ENCODE assay signal across 8 mouse cellular contexts in genomic region chr6:24530166-24530565, GRCm38 (mm10). TPM values are rescaled to one million over a fixed set of nuclear protein-coding genes. Genes with fewer than 3 reads are reported as not detected.
DNase-seq lines count a peak whose midpoint lies in the region; ATAC-seq lines count a peak whose summit lies in the region.

No protein-coding gene starts in this region.

- no peak overlapping the region for H3K9ac ChIP-seq in forebrain, embryonic 11.5 days (ENCODE audit: low read length)
- H3K9ac ChIP-seq in hindbrain, embryonic 16.5 days (ENCODE audit: low read depth, low read length), result no peak overlapping the region

- H3K36me3 ChIP-seq in forebrain, embryonic 11.5 days (ENCODE audit: control insufficient read depth, insufficient read depth, low read length), result no peaks in the 10 kb centered on the region
- H3K36me3 ChIP-seq in hindbrain, embryonic 16.5 days (ENCODE audit: control insufficient read depth, insufficient read depth, low read length), result no peaks in the 10 kb centered on the region
- no peaks in the 10 kb centered on the region for H3K36me3 ChIP-seq in midbrain, embryonic 10.5 days

- no peak overlapping the region for H3K27ac ChIP-seq in brown adipose tissue, adult 24 weeks (replicated peaks; ENCODE audit: low read depth, low read length)
- H3K27ac ChIP-seq in forebrain, embryonic 11.5 days (ENCODE audit: low read depth, low read length), result no peak overlapping the region
- no peak overlapping the region for H3K27ac ChIP-seq in hindbrain, embryonic 16.5 days (ENCODE audit: low read depth, low read length)
- 0 out of 2 replicates have a peak overlapping the region, but pooled peaks have one; percentile 9 for H3K27ac ChIP-seq in midbrain, embryonic 10.5 days (replicated peaks)

- ATAC-seq in forebrain, embryonic 11.5 days (replicated peaks; ENCODE audit: low FRiP score), result no peak
- ATAC-seq in hindbrain, embryonic 16.5 days, result no peak

- intact Hi-C loops in left cerebral cortex, postnatal 10 days (cut with DNase I), result loop anchor here (2.0 kb wide), 1 partner anchor 99 kb away; no protein-coding TSS in a partner anchor
- intact Hi-C loops in left cerebral cortex, postnatal 36 days (cut with DNase I), result loop anchor here (1.0 kb wide), 1 partner anchor 97 kb away; no protein-coding TSS in a partner anchor
- intact Hi-C loops in left cerebral cortex, postnatal 4 days (cut with DNase I), result loop anchor here (5.0 kb wide), 1 partner anchor 87 kb away; no protein-coding TSS in a partner anchor

- 0 out of 2 replicates have a peak overlapping the region, but pooled peaks have one; percentile 40 for H3K4me3 ChIP-seq in brown adipose tissue, adult 24 weeks (ENCODE audit: insufficient read depth, low read depth, low read length)
- H3K4me3 ChIP-seq in forebrain, embryonic 11.5 days (ENCODE audit: low read depth, low read length), result no peak overlapping the region
- no peak overlapping the region for H3K4me3 ChIP-seq in hindbrain, embryonic 16.5 days (ENCODE audit: low read length)
- H3K4me3 ChIP-seq in midbrain, embryonic 10.5 days, result 0 out of 2 replicates have a peak overlapping the region, but pooled peaks have one; percentile 1

- WGBS in forebrain, embryonic 11.5 days, result 20% methylated on average over 4 of the region's 4 CpGs
- WGBS in hindbrain, embryonic 16.5 days, result 22% methylated on average over 4 of the region's 4 CpGs
- 32% methylated on average over 4 of the region's 4 CpGs for WGBS in midbrain, embryonic 10.5 days

- H3K9me3 ChIP-seq in forebrain, embryonic 11.5 days (ENCODE audit: control insufficient read depth, low read length), result no peaks in the 10 kb centered on the region
- H3K9me3 ChIP-seq in hindbrain, embryonic 16.5 days (ENCODE audit: control insufficient read depth, low read length), result no peaks in the 10 kb centered on the region
- no peaks in the 10 kb centered on the region for H3K9me3 ChIP-seq in midbrain, embryonic 10.5 days (replicated peaks)

- H3K27me3 ChIP-seq in forebrain, embryonic 11.5 days (ENCODE audit: control insufficient read depth, insufficient read depth, low read length), result no peaks in the 10 kb centered on the region
- no peaks in the 10 kb centered on the region for H3K27me3 ChIP-seq in hindbrain, embryonic 16.5 days (replicated peaks; ENCODE audit: control insufficient read depth, insufficient read depth, low read length)
- H3K27me3 ChIP-seq in midbrain, embryonic 10.5 days (ENCODE audit: low read depth, poor library complexity, severe bottlenecking), result no peaks in the 10 kb centered on the region

- peak overlapping the region; percentile 18; the same call in 1 of the 2 replicates for H3K4me2 ChIP-seq in forebrain, embryonic 11.5 days (ENCODE audit: low read depth, low read length, severe bottlenecking)
- H3K4me2 ChIP-seq in hindbrain, embryonic 16.5 days (ENCODE audit: low read length), result peak overlapping the region; percentile 48

- peak; percentile 36 to 45 for DNase-seq in left cerebral cortex, postnatal 10 days (ENCODE audit: extremely low spot score in 1 of 2, low spot score in 2 of 2)
- no peak for DNase-seq in left cerebral cortex, postnatal 36 days (ENCODE audit: low spot score in 2 of 2)
- peak; percentile 52 for DNase-seq in forebrain, embryonic 11.5 days (ENCODE audit: low spot score)
- DNase-seq in left cerebral cortex, postnatal 4 days, result peak; percentile 22
- DNase-seq in midbrain, embryonic 10.5 days (ENCODE audit: low spot score), result peak; percentile 24
- peak; percentile 50 for DNase-seq in testis, postnatal 10 days (ENCODE audit: low spot score)

- H3K4me1 ChIP-seq in brown adipose tissue, adult 24 weeks (ENCODE audit: control insufficient read depth, insufficient read depth, insufficient read length, low read length), result no peaks in the 10 kb centered on the region
- 0 out of 2 replicates have a peak, but pooled peaks cover 3% of the 10 kb centered on the region for H3K4me1 ChIP-seq in forebrain, embryonic 11.5 days (replicated peaks; ENCODE audit: control insufficient read depth, insufficient read depth, low read length)
- H3K4me1 ChIP-seq in hindbrain, embryonic 16.5 days (ENCODE audit: control insufficient read depth, insufficient read depth, low read depth, low read length), result peaks cover 13% of the 10 kb centered on the region
- peaks cover 21% of the 10 kb centered on the region for H3K4me1 ChIP-seq in midbrain, embryonic 10.5 days

RNA-seq across cellular contexts. Expression of gene Asb15, which starts 2.2 kb away (rescaled TPM):
- not detected for total RNA-seq in left cerebral cortex, postnatal 10 days (2021)
- total RNA-seq in left cerebral cortex, postnatal 36 days (2021), result not detected
- 0.24 and 0.67 TPM in 2 replicates for polyA plus RNA-seq in brown adipose tissue, adult 24 weeks (2012; ENCODE audit: insufficient read depth, insufficient read length, missing spikeins)
- polyA plus RNA-seq in forebrain, embryonic 11.5 days (2014; fragmentation: Nextera tagmentation; extraction: Ambion mirVana), result not detected in 2 replicates
- 0.04 and 0.05 TPM in 2 replicates for polyA plus RNA-seq in hindbrain, embryonic 16.5 days (2015; fragmentation: Nextera tagmentation; extraction: Ambion mirVana)
- total RNA-seq in left cerebral cortex, postnatal 4 days (2021), result not detected
- polyA plus RNA-seq in midbrain, embryonic 10.5 days (2016; fragmentation: Nextera tagmentation; extraction: Ambion mirVana), result not detected in 2 replicates

RNA-seq across cellular contexts. Expression of gene Ndufa5, which starts 2.4 kb away (rescaled TPM):
- 100 to 1,000 TPM; 220 to 239 TPM for total RNA-seq in left cerebral cortex, postnatal 10 days (2021)
- 100 to 1,000 TPM; 247 to 273 TPM for total RNA-seq in left cerebral cortex, postnatal 36 days (2021)
- polyA plus RNA-seq in brown adipose tissue, adult 24 weeks (2012; ENCODE audit: insufficient read depth, insufficient read length, missing spikeins), result 1,161 and 1,624 TPM in 2 replicates
- 203 and 232 TPM in 2 replicates for polyA plus RNA-seq in forebrain, embryonic 11.5 days (2014; fragmentation: Nextera tagmentation; extraction: Ambion mirVana)
- 390 and 432 TPM in 2 replicates for polyA plus RNA-seq in hindbrain, embryonic 16.5 days (2015; fragmentation: Nextera tagmentation; extraction: Ambion mirVana)
- 100 to 1,000 TPM; 182 to 193 TPM for total RNA-seq in left cerebral cortex, postnatal 4 days (2021)
- 247 and 264 TPM in 2 replicates for polyA plus RNA-seq in midbrain, embryonic 10.5 days (2016; fragmentation: Nextera tagmentation; extraction: Ambion mirVana)

RNA-seq across cellular contexts. Expression of gene Iqub, which starts 15.3 kb away (rescaled TPM):
- under 1 TPM; 0.54 to 0.73 TPM for total RNA-seq in left cerebral cortex, postnatal 10 days (2021)
- total RNA-seq in left cerebral cortex, postnatal 36 days (2021), result 1 to 10 TPM; 1.5 to 2.6 TPM
- polyA plus RNA-seq in brown adipose tissue, adult 24 weeks (2012; ENCODE audit: insufficient read depth, insufficient read length, missing spikeins), result not detected in 2 replicates
- 0.47 and 0.55 TPM in 2 replicates for polyA plus RNA-seq in forebrain, embryonic 11.5 days (2014; fragmentation: Nextera tagmentation; extraction: Ambion mirVana)
- polyA plus RNA-seq in hindbrain, embryonic 16.5 days (2015; fragmentation: Nextera tagmentation; extraction: Ambion mirVana), result 2.3 and 2.8 TPM in 2 replicates
- total RNA-seq in left cerebral cortex, postnatal 4 days (2021), result under 1 TPM; 0.50 to 0.54 TPM
- polyA plus RNA-seq in midbrain, embryonic 10.5 days (2016; fragmentation: Nextera tagmentation; extraction: Ambion mirVana), result 0.07 and 0.09 TPM in 2 replicates

Comparison
In these comparisons a context has a peak if more than half of its experiments do, and no peak if none do; other contexts are left out.
1. DNase-seq: peak in left cerebral cortex, postnatal 10 days (2 of 2), forebrain, embryonic 11.5 days (single experiment), left cerebral cortex, postnatal 4 days (single experiment), midbrain, embryonic 10.5 days (single experiment) and testis, postnatal 10 days (single experiment); none in left cerebral cortex, postnatal 36 days (0 of 2).
2. H3K4me3 ChIP-seq: peak in brown adipose tissue, adult 24 weeks (single experiment) and midbrain, embryonic 10.5 days (single experiment); none in forebrain, embryonic 11.5 days (single experiment) and hindbrain, embryonic 16.5 days (single experiment).